Mouse (Mus musculus) small intestine, adult 2 months (tissue): ENCODE measurements around the gene Slc24a3.

Experiments
- CTCF ChIP-seq: fragments of 200-500 bp; IDR thresholded peaks from 2 replicates; pipeline ENCODE4 v1.5.1; 2012; ENCODE audit warnings: low read depth, mild to moderate bottlenecking, control low read depth, inconsistent platforms, low read length, moderate library complexity, mixed read lengths; ENCODE audit not compliant: insufficient replicate concordance, insufficient read length; ENCODE audit errors: extremely low read depth
- POLR2A ChIP-seq: fragments of 200-500 bp; IDR thresholded peaks from 2 replicates; pipeline ENCODE4 v1.6.1; 2012; ENCODE audit warnings: low read depth, mild to moderate bottlenecking, control low read depth, inconsistent platforms, low read length, moderate library complexity

DNA sequence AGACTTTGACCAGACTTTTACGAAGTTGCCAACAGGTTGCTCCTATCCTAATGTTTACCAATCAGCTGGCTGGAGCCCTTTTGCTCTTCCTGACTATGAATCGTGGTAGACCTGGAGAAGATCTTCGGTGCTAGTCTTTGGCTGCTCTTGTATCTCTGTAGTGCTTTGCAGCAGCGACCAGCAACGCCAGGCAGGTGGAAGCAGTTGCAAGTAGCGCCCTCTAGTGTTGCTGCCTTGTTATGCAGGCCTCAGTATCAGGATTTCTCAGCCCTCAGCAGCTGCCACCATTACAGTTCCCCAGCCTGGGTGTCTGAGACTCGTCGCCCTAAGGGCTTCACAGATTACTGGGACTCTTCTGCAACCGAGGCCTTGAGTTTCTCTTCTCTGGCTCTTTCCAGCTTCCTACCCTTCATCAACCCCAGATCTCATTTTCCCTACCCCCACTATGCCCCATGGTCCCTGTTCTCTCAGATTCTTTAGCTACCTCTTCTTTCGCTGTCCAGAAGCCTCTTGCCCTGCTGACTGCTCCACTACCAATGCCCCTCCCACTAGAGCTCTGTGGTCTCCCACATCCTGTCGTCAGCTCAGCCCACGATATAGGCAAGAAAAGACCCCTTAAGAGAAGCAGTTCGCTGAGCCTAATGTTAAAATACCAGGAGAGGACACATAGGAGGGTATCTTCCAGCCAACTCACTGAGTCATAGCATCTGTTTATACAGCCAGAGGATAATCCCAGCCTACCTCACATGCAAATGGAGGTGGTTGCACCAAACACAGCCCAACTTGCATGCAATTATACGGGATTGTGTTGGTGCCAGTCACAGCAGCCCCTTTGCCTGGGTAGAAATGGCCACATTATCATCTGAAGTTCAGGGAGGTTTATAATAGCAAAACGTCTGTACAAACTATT is 443.5 kb downstream of the Slc24a3 start:
- TF ChIP-seq CTCF (peak; percentile 66; the same call in 1 of the 2 replicates), POLR2A (no peak)
